Mouse (Mus musculus) heart, adult 2 months (tissue): ENCODE measurements around the gene Fbxo34. TPM values are rescaled to one million over a fixed set of nuclear protein-coding genes. Genes with fewer than 3 reads are reported as not detected.
"Not testable (repeated sequence)": the region's sequence is repeated elsewhere in the genome, so short reads cannot be mapped to it uniquely, and the experiment has no call there.

Experiments
- DNase-seq, 2 experiments: peaks; one replicate each; pipeline ENCODE4 v3.0.0; 2021
- H3K27ac ChIP-seq: fragments of 200-600 bp; 2 replicates; pipeline ENCODE4 v1.8.1; 2022
- H3K27me3 ChIP-seq: fragments of 200-500 bp; 2 replicates; pipeline ENCODE4 v1.6.1; 2012; ENCODE audit warnings: mild to moderate bottlenecking, low read length, inconsistent platforms, mixed read lengths; ENCODE audit not compliant: control insufficient read depth, insufficient read depth
- H3K36me3 ChIP-seq: fragments of 200-500 bp; 2 replicates; pipeline ENCODE4 v1.6.1; 2012; ENCODE audit warnings: low read length, inconsistent platforms; ENCODE audit not compliant: control insufficient read depth, insufficient read depth
- H3K4me1 ChIP-seq: fragments of 200-500 bp; 2 replicates; pipeline ENCODE4 v1.6.1; 2011; ENCODE audit warnings: low read length; ENCODE audit not compliant: control insufficient read depth, insufficient read depth
- H3K4me3 ChIP-seq: fragments of 200-600 bp; 2 replicates; pipeline ENCODE4 v1.8.1; 2022
- H3K79me2 ChIP-seq: fragments of 200-500 bp; replicated peaks from 2 replicates; pipeline ENCODE4 v1.6.1; 2012; ENCODE audit warnings: mild to moderate bottlenecking, inconsistent platforms, low read length, moderate library complexity, mixed read lengths; ENCODE audit not compliant: control insufficient read depth, insufficient read depth
- H3K9ac ChIP-seq: fragments of 200-500 bp; 2 replicates; pipeline ENCODE4 v1.6.1; 2012; ENCODE audit warnings: low read depth, mild to moderate bottlenecking, control low read depth, inconsistent platforms, low read length, mixed read lengths
- CTCF ChIP-seq: fragments of 200-600 bp; IDR thresholded peaks from 2 replicates; pipeline ENCODE4 v1.8.1; 2022; ENCODE audit warnings: antibody characterized with exemption, mild to moderate bottlenecking, moderate library complexity
- EP300 ChIP-seq: fragments of 200-500 bp; IDR thresholded peaks from 2 replicates; pipeline ENCODE4 v1.6.1; 2011; ENCODE audit warnings: low read depth, low read length, control low read depth; ENCODE audit not compliant: insufficient read depth
- POLR2A ChIP-seq: fragments of 200-500 bp; IDR thresholded peaks from 2 replicates; pipeline ENCODE4 v1.6.1; 2011; ENCODE audit warnings: mild to moderate bottlenecking, low read depth, low read length, control low read depth; ENCODE audit not compliant: insufficient read depth
- WGBS: fragments of 180-500 bp; shearing (Covaris S2); methylation state at CpG from one replicate; pipeline ENCODE4 v1.1.7; 2018; 5-methylcytosine and 5-hydroxymethylcytosine counted together
- intact Hi-C: fragments of 180-260 bp; cut with DNase I; formaldehyde crosslinking; loops from one replicate; pipeline ENCODE4 v1.15.1; 2025
- polyA plus RNA-seq: library from polyadenylated mRNA; depleted of rRNA; stranded (reverse); fragments of >200 nt; gene quantifications from 2 replicates; pipeline ENCODE4 v1.2.3, GENCODE M21; 2012
- total RNA-seq, 2 experiments: library from RNA; stranded (reverse); gene quantifications; 2 replicates each; pipeline ENCODE4 v1.2.3; 2021

The Fbxo34 gene
- total and polyA plus RNA-seq, 3 experiments, result 7.4 to 11.3 (median 10.3) TPM

- Histone ChIP-seq H3K4me3 (no peak overlapping the region), H3K27me3 (no peaks in the 10 kb centered on the region), H3K9ac (no peak overlapping the region), H3K79me2 (peaks cover 5% of the 10 kb centered on the region), H3K4me1 (peaks cover 1% of the 10 kb centered on the region; the same call in 1 of the 2 replicates), H3K36me3 (no peaks in the 10 kb centered on the region), H3K27ac (no peak overlapping the region)
- intact Hi-C loops, result no loop called here
- 73% methylated on average over 8 of the region's 8 CpGs for WGBS
- TF ChIP-seq POLR2A (no peak), CTCF (no peak), EP300 (no peak)
- no peak for DNase-seq
These were observed 75.2 kb downstream of the Fbxo34 start for GRCm38 (mm10) chr14:47525374-47525773.

- WGBS, result 90% methylated on average over 5 of the region's 5 CpGs
- intact Hi-C loops, result no loop called here
These were observed 75.6 kb downstream of the Fbxo34 start for GRCm38 (mm10) chr14:47525861-47526260.

GRCm38 (mm10) chr14:47527833-47528232 lies 77.6 kb downstream of the Fbxo34 start:
- no peak overlapping the region for H3K9ac ChIP-seq
- peaks cover 1% of the 10 kb centered on the region; the same call in 1 of the 2 replicates for H3K4me1 ChIP-seq
- no peak for DNase-seq
- no peak overlapping the region for H3K4me3 ChIP-seq
- H3K79me2 ChIP-seq, result no peaks in the 10 kb centered on the region
- WGBS, result 73% methylated on average over 2 of the region's 2 CpGs
- H3K36me3 ChIP-seq, result no peaks in the 10 kb centered on the region
- no peak overlapping the region for H3K27ac ChIP-seq
- no peaks in the 10 kb centered on the region for H3K27me3 ChIP-seq
- intact Hi-C loops, result loop anchor here (2.0 kb wide), 1 partner anchor 55 kb away; no protein-coding TSS in a partner anchor
- TF ChIP-seq EP300 (no peak), POLR2A (no peak), CTCF (no peak)

More at GRCm38 (mm10) chr14:47525861-47526260, 75.6 kb downstream of the Fbxo34 start:
- TF ChIP-seq POLR2A (no peak), EP300 (no peak), CTCF (no peak)
- DNase-seq, result no peak
- no peaks in the 10 kb centered on the region for H3K36me3 ChIP-seq
- no peak overlapping the region for H3K9ac ChIP-seq
- H3K79me2 ChIP-seq, result peaks cover 5% of the 10 kb centered on the region
- no peak overlapping the region for H3K27ac ChIP-seq
- H3K27me3 ChIP-seq, result no peaks in the 10 kb centered on the region
- H3K4me3 ChIP-seq, result no peak overlapping the region
- peaks cover 1% of the 10 kb centered on the region; the same call in 1 of the 2 replicates for H3K4me1 ChIP-seq

GRCm38 (mm10) chr14:47528293-47528692 lies 78.1 kb downstream of the Fbxo34 start:
- H3K27ac ChIP-seq, result no peak overlapping the region
- no peaks in the 10 kb centered on the region for H3K36me3 ChIP-seq

GRCm38 (mm10) chr14:47529019-47529418 lies 78.8 kb downstream of the Fbxo34 start:
- H3K79me2 ChIP-seq, result no peaks in the 10 kb centered on the region
- 42% methylated on average over 8 of the region's 8 CpGs for WGBS
- no peak overlapping the region for H3K4me3 ChIP-seq
- no peak overlapping the region for H3K27ac ChIP-seq
- H3K4me1 ChIP-seq, result peaks cover 6% of the 10 kb centered on the region
- TF ChIP-seq CTCF (peak; percentile 88), EP300 (0 out of 2 replicates have a peak, but pooled peaks have one; percentile 35), POLR2A (no peak)
- H3K9ac ChIP-seq, result no peak overlapping the region
- no peaks in the 10 kb centered on the region for H3K27me3 ChIP-seq
- H3K36me3 ChIP-seq, result no peaks in the 10 kb centered on the region
- intact Hi-C loops, result loop anchor here (2.0 kb wide), 1 partner anchor 56 kb away; no protein-coding TSS in a partner anchor
- peak; percentile 46 to 55 for DNase-seq

More at GRCm38 (mm10) chr14:47528293-47528692, 78.1 kb downstream of the Fbxo34 start:
- H3K4me1 ChIP-seq, result peaks cover 2% of the 10 kb centered on the region
- no peaks in the 10 kb centered on the region for H3K79me2 ChIP-seq
- H3K4me3 ChIP-seq, result no peak overlapping the region
- intact Hi-C loops, result loop anchor here (2.0 kb wide), 1 partner anchor 55 kb away; no protein-coding TSS in a partner anchor
- 78% methylated on average over 3 of the region's 3 CpGs for WGBS
- TF ChIP-seq EP300 (no peak), POLR2A (no peak), CTCF (no peak)
- no peak for DNase-seq
- H3K9ac ChIP-seq, result no peak overlapping the region
- H3K27me3 ChIP-seq, result no peaks in the 10 kb centered on the region

- not testable (repeated sequence) for H3K4me3 ChIP-seq, DNase-seq, H3K4me1 ChIP-seq, H3K79me2 ChIP-seq, H3K9ac ChIP-seq, H3K27me3 ChIP-seq, H3K36me3 ChIP-seq, H3K27ac ChIP-seq
- intact Hi-C loops, result loop anchor here (2.0 kb wide), 1 partner anchor 57 kb away; no protein-coding TSS in a partner anchor
- 94% methylated on average over 12 of the region's 12 CpGs for WGBS
These were observed 79.4 kb downstream of the Fbxo34 start for GRCm38 (mm10) chr14:47529592-47529991.
